8 mouse cellular contexts compared by ENCODE assay signal in the genomic region with DNA sequence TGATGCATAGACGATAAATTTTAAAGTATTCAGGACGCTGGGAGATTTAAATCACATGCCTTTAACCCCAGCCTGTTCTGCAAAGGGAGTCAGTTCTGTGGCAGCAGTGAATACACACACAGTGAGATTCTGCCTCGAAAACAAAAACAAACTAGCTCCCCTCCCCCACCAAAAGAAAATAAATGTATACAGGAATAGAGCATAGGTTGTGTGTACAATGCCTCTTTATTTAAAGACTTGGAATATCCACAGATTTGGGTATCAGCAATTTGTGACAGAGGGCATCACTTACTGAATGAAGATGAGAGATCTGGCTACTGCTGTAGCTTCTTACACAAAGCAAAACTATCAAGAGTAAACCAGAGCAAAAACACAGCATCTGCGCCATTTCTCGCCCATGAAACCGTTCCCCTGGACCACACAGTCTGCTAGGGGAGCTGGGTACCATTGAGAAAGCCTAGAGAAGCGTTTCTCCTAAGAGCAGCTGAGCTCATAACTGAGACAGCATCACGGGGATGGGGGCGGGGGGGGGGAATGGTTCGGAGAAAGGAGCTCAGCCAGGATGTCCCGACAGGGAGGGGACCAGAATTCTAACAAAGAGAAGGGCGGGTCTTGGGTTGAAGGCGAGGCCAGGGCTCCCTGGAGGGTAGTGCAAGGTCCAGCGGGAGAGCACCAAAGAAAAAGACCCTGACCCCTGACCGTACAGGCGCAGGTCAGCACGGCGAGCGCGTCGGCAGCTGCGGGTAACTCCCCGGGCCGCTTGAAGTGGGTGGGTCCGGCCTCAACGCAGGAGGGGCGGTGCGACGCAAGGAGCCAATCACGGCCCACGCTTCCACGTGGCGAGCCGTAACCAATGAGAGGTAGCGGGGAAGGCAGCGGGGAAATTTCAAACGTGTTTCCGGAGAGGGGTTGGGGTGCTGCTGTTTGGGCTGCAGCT. TPM values are rescaled to one million over a fixed set of nuclear protein-coding genes. Genes with fewer than 3 reads are reported as not detected.
DNase-seq lines count a peak whose midpoint lies in the region; ATAC-seq lines count a peak whose summit lies in the region.

TSS of gene Ttk (plus strand) at position 879 of the 937 bp plus-strand sequence.

- peak within 1 kb of the TSS; percentile 82 for H3K4me2 ChIP-seq in hindbrain, embryonic 12.5 days (replicated peaks)

- H3K9ac ChIP-seq in hindbrain, embryonic 12.5 days, result peak within 1 kb of the TSS; percentile 72

- peaks cover 9% of the 10 kb centered on the region for H3K4me1 ChIP-seq in hindbrain, embryonic 12.5 days

- WGBS in hindbrain, embryonic 12.5 days, result 1% methylated on average over 38 of the region's 38 CpGs

- ATAC-seq in hindbrain, embryonic 12.5 days (ENCODE audit: low FRiP score), result peak; percentile 99

- H3K27ac ChIP-seq in hindbrain, embryonic 12.5 days, result peak within 1 kb of the TSS; percentile 96

- H3K36me3 ChIP-seq in hindbrain, embryonic 12.5 days, result no peaks in the 10 kb centered on the region

- H3K27me3 ChIP-seq in hindbrain, embryonic 12.5 days, result no peaks in the 10 kb centered on the region

- DNase-seq in MN1 (ENCODE audit: low spot score), result peak; percentile 89
- peak; percentile 88 for DNase-seq in cerebellum, adult 9-10 months
- peak; percentile 79 to 92 for DNase-seq in frontal cortex, adult 2 months (ENCODE audit: extremely low spot score in 1 of 2, low spot score in 1 of 2)
- peak; percentile 90 to 94 for DNase-seq in layer of hippocampus, postnatal 14 days (ENCODE audit: low spot score in 2 of 2)
- DNase-seq in lung, postnatal 14 days, result peak; percentile 90
- DNase-seq in retina, adult 2 months (ENCODE audit: low read depth, low spot score), result peak; percentile 64
- peak; percentile 92 for DNase-seq in thymus, postnatal 36 days

- peak within 1 kb of the TSS; percentile 84 for H3K4me3 ChIP-seq in hindbrain, embryonic 12.5 days

- H3K9me3 ChIP-seq in hindbrain, embryonic 12.5 days (replicated peaks), result no peaks in the 10 kb centered on the region

RNA-seq across cellular contexts. Expression of gene Ttk, which starts in this region (rescaled TPM):
- 0.23 and 0.48 TPM in 2 replicates for polyA plus RNA-seq in frontal cortex, adult 2 months (2012; rRNA removed)
- 23.9 and 25.3 TPM in 2 replicates for polyA plus RNA-seq in hindbrain, embryonic 12.5 days (2016; fragmentation: Nextera tagmentation; extraction: Ambion mirVana)
- total RNA-seq in layer of hippocampus, postnatal 14 days (2021), result 1 to 10 TPM; 1.6 to 2.5 TPM

Comparison
In these comparisons a context has a peak if more than half of its experiments do, and no peak if none do; other contexts are left out.
1. Peak in every context shown above with its lines: DNase-seq, ATAC-seq, H3K4me3 ChIP-seq and H3K27ac ChIP-seq.
2. RNA of gene Ttk (polyA plus RNA-seq): 23.9 to 25.3 TPM in hindbrain, embryonic 12.5 days; 0.23 to 0.48 TPM in frontal cortex, adult 2 months; every median in the first group is over 10 times any median in the second.
3. Peak in DNase-seq in frontal cortex, adult 2 months; RNA of the gene not detected or under 1 TPM.